Mouse (Mus musculus) erythroid progenitor cell, adult 5-6 weeks (primary cell): ENCODE data around the gene Zfp282. TPM values are rescaled to one million over a fixed set of nuclear protein-coding genes. Genes with fewer than 3 reads are reported as not detected.
A peak's percentile ranks its signal among the peaks of the same experiment; 100 is the strongest.

Source experiments
- ATAC-seq: replicated peaks from 2 replicates; pipeline ENCODE4 v1.8.0; 2016; ENCODE audit warnings: moderate number of reproducible peaks, mild to moderate bottlenecking, moderate TSS enrichment, inconsistent platforms; ENCODE audit not compliant: poor library complexity, low FRiP score, severe bottlenecking
- total RNA-seq, 2 experiments: library from RNA; stranded (forward) in 1 of 2; stranded (reverse) in 1 of 2; fragments of 150-400 nt in 1 of 2; fragments of 186-747, 209-891 nt in 1 of 2; gene quantifications; 2 replicates each; pipeline versions ENCODE4 v1.2.3 to v1.2.4; 2015 to 2017; ENCODE audit warnings: low replicate concordance in 2 of 2

Zfp282 gene
- total RNA-seq, 2 experiments from 2014 or later = 1.3 to 2.0 TPM

DNA sequence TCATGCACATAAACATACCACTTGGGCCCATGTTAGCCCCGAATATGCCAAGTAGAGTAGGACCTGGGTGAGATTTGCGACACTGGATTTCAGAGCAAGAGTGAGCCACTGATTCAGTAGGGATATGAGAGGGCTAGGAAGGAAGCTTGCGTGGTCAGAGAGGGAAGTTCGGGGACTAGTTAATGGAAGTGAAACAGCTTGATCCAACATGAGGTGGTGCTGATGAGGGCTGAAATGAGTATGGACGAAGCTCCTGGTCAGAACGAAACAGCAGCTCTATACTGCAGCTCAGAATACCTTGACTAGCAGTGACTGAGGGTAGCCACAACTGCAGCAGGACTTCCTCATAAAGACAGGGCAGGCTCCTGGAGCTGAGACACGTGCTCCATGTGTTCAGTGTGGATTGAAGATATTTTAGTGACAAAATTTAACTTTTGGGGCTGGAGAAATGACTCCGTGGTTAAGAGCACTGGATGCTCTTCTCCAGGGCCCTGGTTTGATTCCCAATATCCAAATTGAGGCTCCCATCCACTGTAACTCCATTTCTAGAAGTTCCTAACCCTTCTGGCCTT is 11.9 kb downstream of the Zfp282 start:
- ATAC-seq = no peak

DNA sequence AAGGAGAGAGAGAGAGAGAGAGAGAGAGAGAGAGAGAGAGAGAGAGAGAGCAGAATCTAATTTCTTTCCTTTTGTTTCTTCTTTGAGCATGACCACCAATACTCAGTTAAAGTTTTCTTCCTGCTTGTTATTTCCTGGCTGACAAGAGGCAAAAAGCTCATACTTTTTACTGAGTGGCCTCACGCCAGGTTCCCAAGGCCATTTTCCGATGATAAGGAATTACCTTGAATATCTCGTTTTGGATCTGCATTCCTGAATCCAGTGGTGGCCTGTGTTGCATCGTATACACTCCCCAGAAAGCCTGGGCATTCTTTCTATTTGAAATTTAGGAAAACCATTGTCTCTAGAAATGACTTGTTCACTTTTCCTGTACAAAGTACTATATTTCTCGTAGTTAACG is 22.4 kb downstream of the Zfp282 start:
- no peak for ATAC-seq

DNA sequence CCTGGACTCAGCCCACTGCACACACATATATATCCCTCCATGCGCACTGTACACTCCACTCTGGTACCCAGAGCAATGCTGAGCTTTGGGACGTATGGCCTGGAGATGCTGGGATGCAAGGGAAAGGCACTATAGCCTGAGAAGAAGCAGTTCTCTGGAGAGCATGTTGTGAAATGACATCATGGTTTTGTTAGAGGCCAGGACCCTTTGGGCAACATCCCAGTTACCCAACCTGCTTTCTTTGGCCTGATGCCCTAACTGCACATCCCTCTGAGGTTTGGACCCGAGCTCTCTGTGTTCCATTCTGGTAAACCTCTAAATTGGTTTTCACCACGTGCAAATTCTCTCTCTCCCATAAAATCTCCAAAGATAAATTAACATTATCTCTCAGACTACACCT is 26.6 kb downstream of the Zfp282 start:
- no peak for ATAC-seq

DNA sequence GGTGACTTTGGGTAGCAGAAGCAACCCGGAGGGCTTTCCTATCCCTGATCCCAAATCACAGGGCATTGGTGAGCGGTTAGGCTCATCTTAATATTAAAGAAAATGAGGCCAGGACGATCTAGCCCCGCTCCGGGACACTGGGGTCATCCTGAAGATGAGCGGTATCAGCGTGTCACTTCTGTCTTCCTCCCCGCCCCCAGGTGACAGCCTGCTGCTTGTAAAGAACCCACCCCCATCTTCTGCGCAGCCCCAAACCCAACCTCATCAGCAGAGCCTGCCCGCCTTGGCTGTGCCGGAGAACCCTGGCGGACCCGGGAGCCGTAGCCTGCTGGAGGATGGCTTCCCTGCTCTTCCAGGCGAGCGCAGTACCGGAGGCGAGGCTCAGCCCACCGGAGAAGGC is 27.4 kb downstream of the Zfp282 start:
- ATAC-seq = no peak

DNA sequence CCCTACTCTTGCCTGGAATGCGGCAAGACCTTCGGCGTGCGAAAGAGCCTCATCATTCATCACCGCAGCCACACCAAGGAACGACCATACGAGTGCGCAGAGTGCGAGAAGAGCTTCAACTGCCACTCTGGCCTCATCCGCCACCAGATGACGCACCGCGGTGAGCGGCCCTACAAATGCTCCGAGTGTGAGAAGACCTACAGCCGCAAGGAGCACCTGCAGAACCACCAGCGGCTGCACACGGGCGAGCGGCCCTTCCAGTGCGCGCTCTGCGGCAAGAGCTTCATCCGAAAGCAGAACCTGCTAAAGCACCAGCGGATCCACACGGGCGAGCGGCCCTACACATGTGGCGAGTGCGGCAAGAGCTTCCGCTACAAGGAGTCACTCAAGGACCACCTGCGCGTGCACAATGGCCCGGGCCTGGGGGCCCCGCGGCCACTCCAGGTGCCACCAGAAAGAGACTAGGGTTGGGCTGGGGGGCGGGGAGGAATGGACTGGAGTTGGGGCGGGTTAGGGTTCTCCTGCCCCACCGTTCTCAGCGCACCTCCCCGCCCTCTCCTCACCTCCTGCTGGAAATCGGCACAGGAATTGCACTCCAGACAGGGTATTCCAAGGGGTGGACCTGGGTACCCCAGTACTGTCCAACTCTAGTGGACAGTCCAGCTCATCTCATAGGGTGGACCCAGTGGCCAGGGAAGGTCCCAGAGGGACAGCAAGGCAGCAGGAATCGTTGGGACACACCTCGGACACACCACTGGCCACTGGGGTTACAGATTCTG is 28.1 kb downstream of the Zfp282 start:
- ATAC-seq = no peak

DNA sequence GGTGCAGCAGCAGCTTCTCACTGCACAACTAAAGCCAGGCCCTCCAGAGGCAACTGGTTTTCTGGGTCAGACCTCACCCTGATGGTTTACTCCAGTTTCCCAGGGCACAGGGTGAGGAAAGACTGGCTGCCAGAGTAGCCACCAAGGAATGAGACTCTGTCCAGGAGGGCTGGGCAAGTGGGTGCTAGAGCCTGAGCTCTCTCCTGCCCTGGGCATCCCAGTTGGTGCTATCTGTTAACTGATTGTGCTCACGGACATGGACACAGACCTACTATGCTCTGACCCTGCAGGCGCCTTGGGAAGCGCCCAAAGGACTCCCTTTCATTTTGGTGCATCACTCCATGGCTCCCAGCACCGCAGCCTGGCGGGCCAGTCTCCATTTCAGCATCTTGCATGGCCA is 29.3 kb downstream of the Zfp282 start:
- ATAC-seq = no peak

DNA sequence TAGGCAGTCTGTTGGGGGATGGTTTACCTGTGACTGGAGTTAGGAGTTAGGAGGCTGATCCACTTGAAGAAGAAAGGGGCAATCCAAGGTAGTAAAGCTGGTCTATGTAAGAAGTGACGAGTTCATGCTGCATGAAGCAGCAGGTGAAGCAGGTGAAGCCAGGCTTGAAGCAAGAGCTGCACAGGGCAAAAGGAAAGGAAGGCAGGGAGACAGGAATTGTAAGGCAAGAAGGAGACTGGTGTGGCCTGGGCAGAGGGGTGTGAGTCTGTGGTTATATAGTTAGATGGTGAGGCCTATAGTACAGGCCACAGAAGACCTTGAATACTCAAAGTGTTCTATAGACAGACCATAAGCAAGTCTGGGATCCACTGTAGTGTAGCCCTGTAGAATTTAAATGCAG is 32.0 kb downstream of the Zfp282 start:
- ATAC-seq = no peak

DNA sequence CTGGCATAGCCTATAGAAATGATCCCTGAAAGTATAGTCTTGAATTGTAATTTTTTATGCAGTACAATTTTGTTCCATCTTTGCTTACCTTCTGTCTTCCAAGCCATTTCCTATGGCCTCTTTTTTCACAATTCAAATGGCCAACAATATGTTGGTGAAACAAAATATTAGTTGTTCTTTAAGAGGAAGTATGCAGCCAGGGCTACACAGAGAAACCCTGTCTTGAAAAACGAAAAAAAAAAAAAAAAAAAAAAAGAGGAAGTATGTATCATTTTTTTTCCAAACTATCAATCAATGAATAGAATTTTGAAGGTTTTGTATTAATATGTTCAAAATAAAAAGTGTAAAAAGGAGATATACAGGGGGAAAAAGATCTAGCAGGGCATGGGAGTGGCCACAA is 34.6 kb downstream of the Zfp282 start:
- ATAC-seq = no peak

DNA sequence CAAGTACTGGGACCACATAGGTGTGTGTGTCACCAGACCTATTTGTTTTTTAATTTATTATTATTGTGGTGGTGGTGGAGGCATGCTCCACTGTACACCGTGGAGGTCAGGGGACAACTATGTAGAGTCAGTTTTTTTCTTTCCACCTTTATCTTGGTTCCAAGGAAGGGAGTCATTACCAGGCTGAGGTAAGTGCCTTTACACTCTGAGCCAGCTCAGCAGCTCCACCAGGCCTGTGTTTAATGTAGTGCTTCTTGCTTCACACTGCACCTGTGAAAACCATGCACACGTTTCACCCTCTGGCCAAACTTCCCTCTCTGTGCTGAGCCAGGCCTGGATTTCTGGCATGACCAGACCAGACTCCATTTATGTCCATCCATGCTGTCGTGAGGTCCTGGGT is 36.0 kb downstream of the Zfp282 start:
- ATAC-seq = no peak

DNA sequence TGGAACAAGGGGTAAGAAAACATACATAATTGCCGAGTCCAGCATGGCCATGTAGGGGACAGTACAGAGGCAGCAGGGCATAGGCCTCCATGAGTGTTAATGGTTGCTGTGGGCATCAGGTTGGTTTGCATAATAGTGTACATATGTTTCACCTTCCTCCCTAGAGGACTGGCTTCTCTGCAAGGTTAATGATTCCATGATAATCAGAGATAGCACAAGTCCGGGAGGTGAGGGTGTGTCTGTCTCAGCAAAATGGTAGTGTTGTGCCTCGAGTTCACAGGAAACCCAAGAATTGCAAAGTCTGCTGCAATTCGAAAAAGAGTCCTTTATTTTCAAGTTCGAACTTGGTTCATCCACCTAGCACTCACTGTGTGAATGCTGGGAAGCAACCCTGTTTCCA is 40.0 kb downstream of the Zfp282 start:
- no peak for ATAC-seq

DNA sequence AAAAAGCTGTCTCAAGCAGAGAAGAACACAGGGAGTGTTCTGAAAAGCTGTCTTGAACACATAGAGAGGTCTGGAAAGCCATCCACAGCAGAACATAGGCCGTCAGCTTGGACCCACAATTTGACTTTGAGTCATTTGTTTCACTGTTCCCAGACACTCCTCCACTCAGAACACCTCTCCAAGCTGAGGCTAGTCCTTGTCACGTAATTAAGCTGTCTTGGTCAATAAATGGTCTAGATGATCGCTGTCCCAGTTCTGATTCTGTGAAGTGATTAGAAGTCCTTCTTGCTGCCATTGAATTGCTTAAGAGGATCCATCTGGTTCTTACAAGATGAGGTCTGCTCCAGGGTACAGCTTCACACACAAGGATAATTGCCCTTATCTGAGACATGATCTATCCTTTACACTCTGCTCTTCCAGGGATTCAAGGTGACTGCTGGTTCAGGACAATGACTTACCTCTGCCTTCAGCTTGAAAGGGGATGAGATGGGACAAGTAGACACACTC is 41.8 kb downstream of the Zfp282 start:
- no peak for ATAC-seq

DNA sequence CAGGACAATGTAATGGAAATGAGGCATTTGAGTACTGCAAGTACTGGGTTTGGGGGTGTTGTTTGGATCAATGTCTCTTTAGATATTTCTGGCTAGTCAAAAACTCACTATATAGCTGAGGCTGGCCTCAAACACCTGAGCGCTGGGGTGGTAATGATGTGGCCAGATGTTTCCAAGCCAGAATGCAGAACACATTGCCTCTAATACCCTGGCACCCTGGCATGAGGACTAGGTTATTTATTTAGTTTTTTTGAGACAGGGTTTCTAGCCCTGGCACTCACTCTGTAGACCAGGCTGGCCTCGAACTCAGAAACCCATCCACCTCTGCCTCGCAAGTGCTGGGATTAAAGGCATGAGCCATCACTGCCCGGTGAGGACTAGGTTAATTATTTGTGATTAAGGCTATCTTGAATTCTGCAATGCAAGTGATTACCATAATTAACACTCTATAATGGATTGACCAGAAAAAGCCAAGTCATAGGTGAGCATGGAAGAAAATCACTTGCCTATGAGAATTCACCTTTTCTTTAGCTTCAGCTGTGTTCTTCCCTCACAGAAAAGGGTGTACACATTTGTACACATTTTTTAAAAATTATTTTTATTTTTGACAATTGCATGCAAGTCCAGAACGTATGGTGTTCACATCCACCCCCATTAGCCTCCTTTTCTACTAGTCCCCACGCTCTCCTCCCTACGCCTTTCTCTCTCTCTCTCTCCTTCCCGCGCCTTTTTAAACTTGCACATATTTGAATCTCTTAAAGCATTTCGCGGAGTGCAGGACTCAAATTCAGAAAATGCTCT is 42.8 kb downstream of the Zfp282 start:
- peak; percentile 26 for ATAC-seq

DNA sequence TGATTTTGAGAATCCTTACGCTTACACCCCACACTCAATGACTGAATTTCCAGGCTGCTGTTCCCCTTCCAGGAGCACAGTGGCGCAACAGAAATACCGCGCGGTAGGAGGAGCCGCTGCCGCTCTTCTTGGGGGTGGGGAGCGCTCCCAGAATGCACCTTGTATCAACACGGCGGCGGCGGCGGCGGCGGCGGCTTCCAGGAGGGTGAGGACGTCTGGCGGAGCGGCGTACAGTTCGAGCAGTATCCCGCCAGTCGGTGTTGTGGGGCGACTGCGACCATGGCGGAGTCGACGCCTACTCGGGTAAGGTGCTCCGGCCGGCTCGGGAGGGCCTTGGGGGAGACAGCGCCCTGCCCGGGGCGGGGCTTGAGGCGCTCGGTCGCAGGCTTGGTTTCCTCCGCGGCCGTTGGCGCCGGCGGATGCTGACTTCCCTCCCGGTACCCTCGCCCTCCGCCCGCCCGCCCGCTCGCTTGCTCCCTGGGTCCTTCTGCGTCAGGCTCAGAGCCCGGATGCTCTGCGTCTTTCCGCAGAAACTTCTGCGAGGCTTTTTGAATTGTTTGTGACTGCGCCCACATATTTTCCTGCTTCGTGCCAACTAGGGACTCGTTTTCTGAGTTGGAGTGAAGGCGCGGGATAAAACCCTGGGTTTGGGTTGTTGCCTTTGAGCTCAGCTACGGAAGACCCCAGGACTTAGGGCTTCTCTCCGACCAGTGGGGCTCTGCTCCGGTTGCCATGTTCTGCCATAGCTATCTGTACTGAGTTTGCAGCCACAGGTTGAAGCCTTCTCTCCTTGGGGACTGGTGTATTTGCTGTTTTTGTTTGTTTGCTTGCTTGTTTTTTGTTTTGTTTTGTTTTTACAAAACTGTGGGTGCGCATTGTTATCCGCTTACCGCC is 43.7 kb downstream of the Zfp282 start, which contains the start of gene Zfp212:
TSS of gene Zfp212 (plus strand) at position 30 of the 894 bp plus-strand sequence.
- ATAC-seq = peak; percentile 93

DNA sequence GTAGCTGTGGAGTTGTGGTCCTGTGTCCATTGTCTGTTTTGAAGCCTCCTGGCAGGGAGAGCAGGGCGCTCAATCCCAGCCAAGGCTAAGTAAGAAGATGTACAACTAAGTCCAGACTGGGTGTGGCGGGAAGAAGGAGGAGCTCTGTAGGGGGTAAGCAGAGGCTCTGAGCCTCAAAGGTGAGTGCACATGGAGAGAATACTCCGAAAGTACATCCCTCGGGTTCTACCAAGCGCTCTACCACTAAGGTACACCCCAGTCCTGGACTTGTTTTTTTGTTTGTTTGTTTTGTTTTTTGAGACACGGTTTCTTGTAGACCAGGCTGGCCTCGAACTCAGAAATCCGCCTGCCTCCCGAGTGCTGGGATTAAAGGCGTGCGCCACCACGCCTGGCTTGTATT is 65.5 kb downstream of the Zfp282 start:
- no peak for ATAC-seq

DNA sequence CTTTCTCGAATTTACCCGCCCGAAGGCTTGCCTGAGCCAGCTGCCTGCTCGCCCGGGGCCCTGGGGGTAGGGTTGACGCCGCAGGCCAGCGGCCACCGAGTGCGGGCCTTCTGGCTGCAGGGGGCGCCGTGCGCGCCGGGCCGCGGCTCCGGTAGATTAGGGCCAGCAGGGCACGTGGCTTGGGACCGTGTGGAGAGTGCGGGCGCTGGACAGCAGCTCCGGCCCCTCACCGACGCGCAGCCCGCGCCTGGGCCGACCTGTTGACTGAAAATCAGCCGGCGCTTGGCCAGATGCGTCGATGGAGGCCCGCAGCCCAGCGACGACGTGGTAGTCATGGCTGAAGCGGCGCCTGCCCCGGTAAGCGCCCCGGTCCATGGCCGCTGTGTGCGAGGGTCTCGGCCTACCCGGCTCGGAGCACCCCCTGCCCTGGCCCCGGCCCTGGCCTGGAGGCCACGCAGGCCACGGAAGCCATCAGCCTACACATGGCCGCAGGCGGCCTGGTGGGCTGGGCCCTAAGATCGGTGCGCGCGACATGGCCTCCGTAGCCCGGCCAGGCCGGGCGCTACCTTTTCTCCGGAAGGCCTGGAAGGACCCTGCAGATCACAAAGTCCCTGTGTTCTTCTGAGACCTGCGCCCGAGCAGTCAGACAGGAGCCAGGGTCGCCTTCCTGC is 66.2 kb downstream of the Zfp282 start:
- ATAC-seq = peak; percentile 84

DNA sequence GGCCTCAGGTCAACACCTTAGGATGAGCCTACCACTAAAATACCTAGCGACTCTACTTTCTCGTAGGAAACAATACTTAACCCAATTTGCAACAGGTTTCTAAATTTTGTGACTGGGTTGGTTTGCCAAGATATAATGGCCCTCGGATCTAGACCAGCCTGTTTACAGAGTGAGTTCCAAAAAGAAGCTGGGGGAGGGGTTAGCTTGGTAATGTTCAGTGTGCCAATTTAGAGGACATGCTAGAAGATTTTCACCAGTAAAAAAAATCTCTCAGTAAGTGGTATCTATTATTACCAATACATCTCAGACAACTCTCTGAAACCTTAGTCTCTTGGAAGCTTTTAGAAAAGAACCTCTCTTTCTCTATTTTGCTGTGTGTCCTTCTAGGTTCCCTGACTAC is 66.7 kb downstream of the Zfp282 start:
- ATAC-seq = no peak

DNA sequence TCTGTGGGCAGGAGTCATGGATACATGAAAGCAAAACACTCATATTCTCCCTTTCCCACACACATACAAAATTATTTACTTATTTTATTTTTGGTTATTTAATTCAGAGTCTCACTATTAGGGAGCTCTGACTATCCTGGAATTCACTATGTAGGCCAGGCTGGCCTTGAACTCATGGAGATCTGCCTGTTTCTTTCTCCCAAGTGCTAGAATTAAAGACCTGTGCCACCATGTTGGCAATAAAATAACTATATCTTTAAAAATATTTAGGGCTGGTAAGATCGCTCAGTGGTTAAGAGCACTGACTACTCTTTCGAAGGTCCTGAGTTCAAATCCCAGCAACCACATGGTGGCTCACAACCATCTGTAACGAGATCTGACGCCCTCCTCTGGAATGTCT is 70.4 kb downstream of the Zfp282 start:
- ATAC-seq = no peak

DNA sequence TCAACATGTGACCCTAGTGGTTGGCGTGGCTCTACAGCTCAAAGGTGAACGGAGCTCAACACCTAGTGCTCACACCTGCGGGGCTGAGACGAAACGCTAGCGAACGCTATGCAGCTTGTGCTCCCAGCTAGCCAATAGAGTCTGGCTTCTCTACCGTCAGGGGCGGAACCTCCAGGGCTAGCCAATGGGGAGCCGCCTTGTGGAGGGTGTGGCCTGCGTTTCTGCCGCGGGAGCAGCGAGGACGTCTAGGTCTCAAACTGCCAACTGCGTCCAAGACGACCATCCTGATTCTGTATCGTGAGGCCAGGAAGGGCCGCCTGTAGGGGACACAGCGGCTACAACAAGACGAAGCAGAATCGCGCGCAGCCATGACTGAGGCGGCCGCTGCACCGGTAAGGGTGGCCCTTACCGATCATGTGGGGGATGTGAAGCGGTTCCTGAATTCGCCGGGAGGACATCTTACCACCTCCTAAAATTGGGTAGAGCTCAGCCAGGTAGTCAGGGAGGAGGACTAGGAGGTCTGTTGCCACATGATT is 76.3 kb downstream of the Zfp282 start, which contains the start of gene Zfp956:
TSS of gene Zfp956 (plus strand) at position 200 of the 536 bp plus-strand sequence.
- ATAC-seq = peak; percentile 98

DNA sequence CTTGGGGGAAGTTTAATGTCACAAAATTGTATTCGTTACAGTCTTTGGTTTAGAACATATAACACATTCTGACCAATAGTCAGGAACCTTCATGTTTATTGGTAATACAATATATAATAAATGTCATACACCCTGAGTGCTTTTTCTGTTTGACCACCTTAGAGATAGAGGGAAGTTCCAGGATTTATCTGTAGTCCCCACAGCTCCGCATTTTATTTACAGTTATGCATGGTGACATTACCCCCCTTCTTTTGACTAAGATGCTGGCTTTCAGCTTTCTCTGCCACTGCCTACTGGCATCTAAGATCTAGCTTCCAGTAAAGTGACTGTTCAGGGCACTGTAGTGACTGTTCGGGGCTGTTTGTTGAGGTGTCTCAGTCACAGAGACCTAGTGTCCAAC is 77.4 kb downstream of the Zfp282 start:
- no peak for ATAC-seq
